In the genomic region with DNA sequence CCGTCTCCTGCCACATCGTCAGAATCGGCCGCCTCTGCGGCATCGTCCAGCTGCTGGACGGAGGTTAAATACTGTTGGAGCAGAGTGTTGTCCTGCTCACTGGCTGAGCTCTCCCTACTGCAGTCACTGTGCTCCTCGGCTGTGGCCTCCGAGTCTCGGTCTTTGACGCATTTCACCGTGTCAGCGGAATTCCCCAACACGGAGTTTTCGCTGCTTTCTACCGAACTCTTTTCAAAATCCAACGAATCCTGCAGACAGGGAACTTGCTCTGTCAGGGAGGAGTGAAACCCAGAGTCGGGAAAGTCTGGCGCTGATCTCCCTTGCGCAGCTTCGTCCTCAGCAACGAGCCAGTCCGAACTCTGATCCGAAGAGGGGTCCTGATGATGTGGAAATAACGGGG, we compare ENCODE assay signal across 25 mouse cellular contexts.
"Had no signal": no experiment of that assay in that cellular context is flagged by ENCODE, and none has a peak within 500 bp of the region (broad histone marks: within the 10 kb centered on the region; RNA-seq: fewer than 3 reads in every experiment).

No protein-coding gene starts in this region.

- H3K4me1 ChIP-seq: limb, embryonic 10.5 days; limb, embryonic 13.5 days; liver, embryonic 12.5 days; liver, embryonic 15.5 days; midbrain, embryonic 12.5 days; midbrain, embryonic 15.5 days; neural tube, embryonic 12.5 days; neural tube, embryonic 15.5 days; stomach, embryonic 15.5 days had no signal

- DNase-seq: kidney, adult 18-20 months; kidney, adult 9 months; kidney, postnatal 14 days; kidney, postnatal 4 days; layer of hippocampus, adult 9-11 months; liver; lung, adult 2 months; lung, postnatal 14 days; lung, postnatal 4 days; retina, postnatal 1 day; right cerebral cortex, postnatal 25 days; spleen, adult 18-20 months; thymus, adult 2 months; thymus, postnatal 14 days; thymus, postnatal 4 days had no signal

- H3K27me3 ChIP-seq: limb, embryonic 13.5 days; liver, embryonic 12.5 days; liver, embryonic 15.5 days; midbrain, embryonic 12.5 days; midbrain, embryonic 15.5 days; neural tube, embryonic 12.5 days; neural tube, embryonic 15.5 days; stomach, embryonic 15.5 days had no signal

- H3K4me3 ChIP-seq: layer of hippocampus, adult 2 months; limb, embryonic 10.5 days; limb, embryonic 13.5 days; liver, embryonic 12.5 days; liver, embryonic 15.5 days; midbrain, embryonic 12.5 days; midbrain, embryonic 15.5 days; neural tube, embryonic 12.5 days; neural tube, embryonic 15.5 days; stomach, embryonic 15.5 days had no signal

- ATAC-seq: liver, embryonic 12.5 days; midbrain, embryonic 15.5 days had no signal

- H3K4me2 ChIP-seq: limb, embryonic 13.5 days; liver, embryonic 12.5 days; liver, embryonic 15.5 days; midbrain, embryonic 12.5 days; midbrain, embryonic 15.5 days; neural tube, embryonic 12.5 days; neural tube, embryonic 15.5 days; stomach, embryonic 15.5 days had no signal

- H3K9ac ChIP-seq: limb, embryonic 13.5 days; liver, embryonic 12.5 days; liver, embryonic 15.5 days; midbrain, embryonic 12.5 days; midbrain, embryonic 15.5 days; neural tube, embryonic 12.5 days; neural tube, embryonic 15.5 days; stomach, embryonic 15.5 days had no signal

- H3K27ac ChIP-seq: layer of hippocampus, adult 2 months; limb, embryonic 10.5 days; limb, embryonic 13.5 days; liver, embryonic 12.5 days; liver, embryonic 15.5 days; midbrain, embryonic 12.5 days; midbrain, embryonic 15.5 days; neural tube, embryonic 12.5 days; neural tube, embryonic 15.5 days; stomach, embryonic 15.5 days had no signal

- H3K9me3 ChIP-seq: limb, embryonic 10.5 days; limb, embryonic 13.5 days; liver, embryonic 12.5 days; liver, embryonic 15.5 days; midbrain, embryonic 12.5 days; midbrain, embryonic 15.5 days; neural tube, embryonic 12.5 days; neural tube, embryonic 15.5 days; stomach, embryonic 15.5 days had no signal
